ENCODE assay signal across 10 mouse cellular contexts in genomic region chr2:160610012-160610411, GRCm38 (mm10). TPM values are rescaled to one million over a fixed set of nuclear protein-coding genes. Genes with fewer than 3 reads are reported as not detected.
DNase-seq lines count a peak whose midpoint lies in the region; ATAC-seq lines count a peak whose summit lies in the region.
"Had no signal": no experiment of that assay in that cellular context is flagged by ENCODE, and none has a peak within 500 bp of the region (broad histone marks: within the 10 kb centered on the region; RNA-seq: fewer than 3 reads in every experiment).

No protein-coding gene starts in this region.

- H3K9me3 ChIP-seq in neural tube, embryonic 13.5 days: no peaks in the 10 kb centered on the region
- no peaks in the 10 kb centered on the region for H3K9me3 ChIP-seq in neural tube, embryonic 15.5 days (replicated peaks)
- no peaks in the 10 kb centered on the region for H3K9me3 ChIP-seq in forebrain, embryonic 16.5 days (ENCODE audit: control insufficient read depth, low read length)
- no peaks in the 10 kb centered on the region for H3K9me3 ChIP-seq in limb, embryonic 15.5 days
- H3K9me3 ChIP-seq: heart, embryonic 15.5 days had no signal

- H3K27ac ChIP-seq in neural tube, embryonic 13.5 days (replicated peaks): 0 out of 2 replicates have a peak overlapping the region, but pooled peaks have one; percentile 65
- no peak overlapping the region for H3K27ac ChIP-seq in neural tube, embryonic 15.5 days (replicated peaks)
- H3K27ac ChIP-seq in forebrain, embryonic 16.5 days (ENCODE audit: low read length): peak overlapping the region; percentile 75
- no peak overlapping the region for H3K27ac ChIP-seq in limb, embryonic 15.5 days
- H3K27ac ChIP-seq: heart, embryonic 15.5 days had no signal

- peak; percentile 88 for ATAC-seq in neural tube, embryonic 13.5 days (ENCODE audit: low read depth)
- no peak for ATAC-seq in neural tube, embryonic 15.5 days (ENCODE audit: low FRiP score)
- peak; percentile 94 for ATAC-seq in forebrain, embryonic 16.5 days
- 0 out of 2 replicates have a peak, but pooled peaks have one; percentile 52 for ATAC-seq in limb, embryonic 15.5 days (ENCODE audit: insufficient number of reproducible peaks, low FRiP score, low TSS enrichment, low read depth)

- no peak overlapping the region for H3K9ac ChIP-seq in neural tube, embryonic 13.5 days
- no peak overlapping the region for H3K9ac ChIP-seq in neural tube, embryonic 15.5 days (replicated peaks)
- no peak overlapping the region for H3K9ac ChIP-seq in forebrain, embryonic 16.5 days (replicated peaks; ENCODE audit: low read depth, low read length)
- no peak overlapping the region for H3K9ac ChIP-seq in limb, embryonic 15.5 days
- H3K9ac ChIP-seq: heart, embryonic 15.5 days had no signal

- no peaks in the 10 kb centered on the region for H3K27me3 ChIP-seq in neural tube, embryonic 13.5 days
- H3K27me3 ChIP-seq in neural tube, embryonic 15.5 days (replicated peaks): no peaks in the 10 kb centered on the region
- H3K27me3 ChIP-seq in forebrain, embryonic 16.5 days (replicated peaks; ENCODE audit: control insufficient read depth, insufficient read depth, low read length): no peaks in the 10 kb centered on the region
- H3K27me3 ChIP-seq in limb, embryonic 15.5 days: no peaks in the 10 kb centered on the region
- H3K27me3 ChIP-seq: heart, embryonic 15.5 days had no signal

- no peak overlapping the region for H3K4me3 ChIP-seq in neural tube, embryonic 13.5 days
- H3K4me3 ChIP-seq in neural tube, embryonic 15.5 days (replicated peaks): no peak overlapping the region
- no peak overlapping the region for H3K4me3 ChIP-seq in forebrain, embryonic 16.5 days (replicated peaks; ENCODE audit: low read length)
- no peak overlapping the region for H3K4me3 ChIP-seq in limb, embryonic 15.5 days
- H3K4me3 ChIP-seq: heart, embryonic 15.5 days had no signal

- no peaks in the 10 kb centered on the region for H3K36me3 ChIP-seq in neural tube, embryonic 13.5 days
- H3K36me3 ChIP-seq in neural tube, embryonic 15.5 days: no peaks in the 10 kb centered on the region
- H3K36me3 ChIP-seq in forebrain, embryonic 16.5 days (ENCODE audit: control insufficient read depth, insufficient read depth): no peaks in the 10 kb centered on the region
- H3K36me3 ChIP-seq in limb, embryonic 15.5 days: no peaks in the 10 kb centered on the region
- H3K36me3 ChIP-seq: heart, embryonic 15.5 days had no signal

- DNase-seq in heart, adult 11 months: peak; percentile 82
- DNase-seq in heart, adult 18-20 months: no peak
- DNase-seq in c-Kit-positive CD71-positive TER-119-positive erythroid progenitor cells, embryonic 14.5 days (ENCODE audit: low spot score): no peak
- no peak for DNase-seq in kidney, postnatal 36 days
- DNase-seq: adrenal gland, adult 8-10 months had no signal

- H3K4me1 ChIP-seq in neural tube, embryonic 13.5 days (replicated peaks): peaks cover 6% of the 10 kb centered on the region; the same call in 1 of the 2 replicates
- no peaks in the 10 kb centered on the region for H3K4me1 ChIP-seq in neural tube, embryonic 15.5 days
- H3K4me1 ChIP-seq in forebrain, embryonic 16.5 days (replicated peaks; ENCODE audit: control insufficient read depth, insufficient read depth, low read length): 0 out of 2 replicates have a peak, but pooled peaks cover 4% of the 10 kb centered on the region
- peaks cover 4% of the 10 kb centered on the region; the same call in 1 of the 2 replicates for H3K4me1 ChIP-seq in limb, embryonic 15.5 days

- H3K4me2 ChIP-seq in neural tube, embryonic 13.5 days: no peak overlapping the region
- H3K4me2 ChIP-seq in neural tube, embryonic 15.5 days: no peak overlapping the region
- no peak overlapping the region for H3K4me2 ChIP-seq in forebrain, embryonic 16.5 days (ENCODE audit: low read length)
- no peak overlapping the region for H3K4me2 ChIP-seq in limb, embryonic 15.5 days
- H3K4me2 ChIP-seq: heart, embryonic 15.5 days had no signal

- 55% methylated on average over 2 of the region's 2 CpGs for WGBS in neural tube, embryonic 13.5 days
- WGBS in neural tube, embryonic 15.5 days: 53% methylated on average over 2 of the region's 2 CpGs
- WGBS in forebrain, embryonic 16.5 days: 19% methylated on average over 2 of the region's 2 CpGs
- WGBS in limb, embryonic 15.5 days: 62% methylated on average over 2 of the region's 2 CpGs

RNA-seq across cellular contexts. Expression of gene Top1, which starts 35.7 kb away (rescaled TPM):
- total RNA-seq in heart, adult 18-20 months (2021): 10 to 100 TPM; 39.9 to 42.8 TPM
- 92.2 and 97.2 TPM in 2 replicates for polyA plus RNA-seq in neural tube, embryonic 13.5 days (2015; fragmentation: Nextera tagmentation; extraction: Ambion mirVana)
- 65.2 and 68.5 TPM in 2 replicates for polyA plus RNA-seq in neural tube, embryonic 15.5 days (2015; fragmentation: Nextera tagmentation; extraction: Ambion mirVana)
- polyA plus RNA-seq in forebrain, embryonic 16.5 days (2015; fragmentation: Nextera tagmentation; extraction: Ambion mirVana): 96.9 and 101 TPM in 2 replicates
- polyA plus RNA-seq in limb, embryonic 15.5 days (2015; fragmentation: Nextera tagmentation; extraction: Ambion mirVana): 61.8 and 67.6 TPM in 2 replicates

Comparison
In these comparisons a context has a peak if more than half of its experiments do, and no peak if none do; other contexts are left out.
1. H3K27ac ChIP-seq: peak in neural tube, embryonic 13.5 days (single experiment) and forebrain, embryonic 16.5 days (single experiment); none in neural tube, embryonic 15.5 days (single experiment) and limb, embryonic 15.5 days (single experiment).